Mouse (Mus musculus): ENCODE results near the gene Prkar1a. TPM values are rescaled to one million over a fixed set of nuclear protein-coding genes. Genes with fewer than 3 reads are reported as not detected.
A peak's percentile ranks its signal among the peaks of the same experiment; 100 is the strongest.
"Not testable (repeated sequence)": the region's sequence is repeated elsewhere in the genome, so short reads cannot be mapped to it uniquely, and the experiment has no call there.

Gene Prkar1a
- total RNA-seq, 4 experiments from 2014 or later: 347 to 373 (median 363) TPM

- peak; percentile 79 for DNase-seq (ENCODE audit: low spot score)
Observed at GRCm38 (mm10) chr11:109641498-109642222, 7.5 kb upstream of the Prkar1a start.

GRCm38 (mm10) chr11:109648510-109648909, 695 bp upstream of the Prkar1a start:
- DNase-seq (ENCODE audit: low spot score): peak; percentile 75

GRCm38 (mm10) chr11:109649975-109650701, 933 bp downstream of the Prkar1a start:
- DNase-seq (ENCODE audit: low spot score): peak; percentile 77

- DNase-seq (ENCODE audit: low spot score): peak; percentile 93
Observed at GRCm38 (mm10) chr11:109650788-109651565, 1.8 kb downstream of the Prkar1a start.

GRCm38 (mm10) chr11:109651566-109652024, 2.4 kb downstream of the Prkar1a start:
- no peak for DNase-seq (ENCODE audit: low spot score)

- DNase-seq (ENCODE audit: low spot score): no peak
Observed at GRCm38 (mm10) chr11:109652505-109652904, 3.3 kb downstream of the Prkar1a start.

GRCm38 (mm10) chr11:109653201-109653600, 4.0 kb downstream of the Prkar1a start:
- no peak for DNase-seq (ENCODE audit: low spot score)

- no peak for DNase-seq (ENCODE audit: low spot score)
Observed at GRCm38 (mm10) chr11:109654581-109654980, 5.4 kb downstream of the Prkar1a start.

GRCm38 (mm10) chr11:109656232-109656631, 7.0 kb downstream of the Prkar1a start:
- no peak for DNase-seq (ENCODE audit: low spot score)

GRCm38 (mm10) chr11:109660526-109660925, 11.3 kb downstream of the Prkar1a start:
- not testable (repeated sequence) for DNase-seq (ENCODE audit: low spot score)

- DNase-seq (ENCODE audit: low spot score): no peak
Observed at GRCm38 (mm10) chr11:109664293-109664692, 15.1 kb downstream of the Prkar1a start.

- DNase-seq (ENCODE audit: low spot score): no peak
Observed at GRCm38 (mm10) chr11:109665424-109665823, 16.2 kb downstream of the Prkar1a start.

- no peak for DNase-seq (ENCODE audit: low spot score)
Observed at GRCm38 (mm10) chr11:109666411-109666810, 17.2 kb downstream of the Prkar1a start.

- no peak for DNase-seq (ENCODE audit: low spot score)
Observed at GRCm38 (mm10) chr11:109667371-109667770, 18.2 kb downstream of the Prkar1a start.

GRCm38 (mm10) chr11:109668115-109668725, 19.0 kb downstream of the Prkar1a start:
- no peak for DNase-seq (ENCODE audit: low spot score)

- DNase-seq (ENCODE audit: low spot score): no peak
Observed at GRCm38 (mm10) chr11:109669149-109669708, 20.0 kb downstream of the Prkar1a start.

- peak; percentile 81 for DNase-seq (ENCODE audit: low spot score)
Observed at GRCm38 (mm10) chr11:109670026-109670916, 21.1 kb downstream of the Prkar1a start.

- DNase-seq (ENCODE audit: low spot score): no peak
Observed at GRCm38 (mm10) chr11:109671136-109672020, 22.2 kb downstream of the Prkar1a start.

- DNase-seq (ENCODE audit: low spot score): no peak
Observed at GRCm38 (mm10) chr11:109672021-109672324, 22.8 kb downstream of the Prkar1a start.

All from heart, adult 8-10 months (tissue).